ENCODE assay signal across 9 mouse cellular contexts in the genomic region with DNA sequence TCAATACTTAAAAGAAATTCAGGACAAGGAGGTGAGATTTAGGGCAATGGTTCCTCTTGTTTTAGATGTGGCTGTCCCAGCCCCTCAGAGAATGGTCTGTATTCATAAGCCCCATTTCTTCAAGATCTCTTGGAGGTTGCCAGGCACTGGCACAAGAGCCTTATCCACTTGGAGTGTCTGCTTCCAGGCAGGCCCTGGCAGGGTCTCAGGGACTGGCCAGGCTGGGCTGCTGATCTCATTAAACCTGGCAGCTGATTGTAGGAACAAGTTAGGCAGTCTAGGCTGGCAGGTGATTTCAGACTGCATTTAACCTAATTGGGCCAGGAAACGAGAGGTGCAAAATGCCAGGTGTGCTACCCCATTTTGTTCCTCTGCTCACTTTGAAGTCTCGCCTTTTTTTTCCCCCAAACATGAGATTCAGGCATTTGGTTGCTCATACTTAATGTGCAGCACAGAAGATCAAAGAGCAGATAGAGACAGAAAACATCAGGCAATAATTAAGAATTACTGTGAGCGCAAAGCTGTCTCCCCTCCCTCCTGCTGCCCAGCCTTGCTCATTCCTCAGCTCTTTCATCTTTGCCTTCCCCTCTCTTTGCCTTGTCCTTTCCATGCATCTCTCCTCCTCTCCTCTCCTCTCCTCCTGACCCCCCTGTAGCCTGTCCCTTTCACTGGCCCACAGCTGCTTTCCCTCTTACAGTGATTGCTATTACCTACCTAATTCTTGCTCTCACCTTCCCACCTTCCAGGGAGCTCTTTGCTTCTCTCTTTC.
DNase-seq lines count a peak whose midpoint lies in the region; ATAC-seq lines count a peak whose summit lies in the region.
"Had no signal": no experiment of that assay in that cellular context is flagged by ENCODE, and none has a peak within 500 bp of the region (broad histone marks: within the 10 kb centered on the region; RNA-seq: fewer than 3 reads in every experiment).

No protein-coding gene starts in this region.

- H3K9ac ChIP-seq in forebrain, embryonic 11.5 days (ENCODE audit: low read length): no peak overlapping the region
- no peak overlapping the region for H3K9ac ChIP-seq in limb, embryonic 11.5 days (ENCODE audit: low read length)

- ATAC-seq in forebrain, embryonic 11.5 days (replicated peaks; ENCODE audit: low FRiP score): 0 out of 2 replicates have a peak, but pooled peaks have one; percentile 10
- peak; percentile 54; the same call in 1 of the 2 replicates for ATAC-seq in limb, embryonic 11.5 days (ENCODE audit: insufficient number of reproducible peaks, low FRiP score, low TSS enrichment, low read depth)

- no peaks in the 10 kb centered on the region for H3K36me3 ChIP-seq in forebrain, embryonic 11.5 days (ENCODE audit: control insufficient read depth, insufficient read depth, low read length)
- H3K36me3 ChIP-seq in forebrain, embryonic 10.5 days (replicated peaks): no peaks in the 10 kb centered on the region
- no peaks in the 10 kb centered on the region for H3K36me3 ChIP-seq in limb, embryonic 11.5 days (ENCODE audit: control insufficient read depth, insufficient read depth, low read length)

- H3K27me3 ChIP-seq in forebrain, embryonic 11.5 days (ENCODE audit: control insufficient read depth, insufficient read depth, low read length): no peaks in the 10 kb centered on the region
- H3K27me3 ChIP-seq in forebrain, embryonic 10.5 days (ENCODE audit: poor library complexity, severe bottlenecking): no peaks in the 10 kb centered on the region
- no peaks in the 10 kb centered on the region for H3K27me3 ChIP-seq in limb, embryonic 11.5 days (ENCODE audit: control insufficient read depth, insufficient read depth, low read length)

- H3K4me3 ChIP-seq in forebrain, embryonic 11.5 days (ENCODE audit: low read depth, low read length): no peak overlapping the region
- no peak overlapping the region for H3K4me3 ChIP-seq in forebrain, embryonic 10.5 days
- H3K4me3 ChIP-seq in limb, embryonic 11.5 days (ENCODE audit: low read depth, low read length): no peak overlapping the region

- WGBS in forebrain, embryonic 11.5 days: 40% methylated on average over 3 of the region's 3 CpGs
- WGBS in forebrain, embryonic 10.5 days: 45% methylated on average over 3 of the region's 3 CpGs
- 10% methylated on average over 3 of the region's 3 CpGs for WGBS in limb, embryonic 11.5 days

- H3K27ac ChIP-seq in forebrain, embryonic 11.5 days (ENCODE audit: low read depth, low read length): no peak overlapping the region
- no peak overlapping the region for H3K27ac ChIP-seq in forebrain, embryonic 10.5 days
- no peak overlapping the region for H3K27ac ChIP-seq in limb, embryonic 11.5 days (replicated peaks; ENCODE audit: low read depth, low read length)

- no peaks in the 10 kb centered on the region for H3K9me3 ChIP-seq in forebrain, embryonic 11.5 days (ENCODE audit: control insufficient read depth, low read length)
- H3K9me3 ChIP-seq in forebrain, embryonic 10.5 days: no peaks in the 10 kb centered on the region
- H3K9me3 ChIP-seq in limb, embryonic 11.5 days (ENCODE audit: control insufficient read depth, low read length): no peaks in the 10 kb centered on the region

- no peak overlapping the region for H3K4me2 ChIP-seq in forebrain, embryonic 11.5 days (ENCODE audit: low read depth, low read length, severe bottlenecking)
- H3K4me2 ChIP-seq in limb, embryonic 11.5 days (ENCODE audit: low read depth, severe bottlenecking): no peak overlapping the region

- H3K4me1 ChIP-seq in forebrain, embryonic 11.5 days (replicated peaks; ENCODE audit: control insufficient read depth, insufficient read depth, low read length): 0 out of 2 replicates have a peak, but pooled peaks cover 1% of the 10 kb centered on the region
- H3K4me1 ChIP-seq in forebrain, embryonic 10.5 days: peaks cover 12% of the 10 kb centered on the region
- H3K4me1 ChIP-seq in limb, embryonic 11.5 days (ENCODE audit: control insufficient read depth, insufficient read depth, low read length): 0 out of 2 replicates have a peak, but pooled peaks cover 3% of the 10 kb centered on the region

- DNase-seq in forebrain, embryonic 11.5 days (ENCODE audit: low spot score): no peak
- no peak for DNase-seq in forebrain, embryonic 10.5 days (ENCODE audit: extremely low spot score, low spot score)
- peak; percentile 36 for DNase-seq in brain, embryonic 18.5 days (ENCODE audit: low read depth, low spot score)
- DNase-seq in frontal cortex, postnatal 14 days (ENCODE audit: low spot score in 2 of 2): peak; percentile 24 to 33
- DNase-seq in limb, embryonic 11.5 days (ENCODE audit: low spot score): peak; percentile 35
- DNase-seq in testis, postnatal 10 days (ENCODE audit: low spot score): no peak
- DNase-seq in urinary bladder, adult 2 months (ENCODE audit: low spot score): no peak
- no peak for DNase-seq in urinary bladder, postnatal 10 days (ENCODE audit: low spot score)
- DNase-seq: adrenal gland, postnatal 10 days had no signal

Comparison
In these comparisons a context has a peak if more than half of its experiments do, and no peak if none do; other contexts are left out.
1. DNase-seq: peak in brain, embryonic 18.5 days (single experiment), frontal cortex, postnatal 14 days (2 of 2) and limb, embryonic 11.5 days (single experiment); none in forebrain, embryonic 11.5 days (single experiment), forebrain, embryonic 10.5 days (single experiment), testis, postnatal 10 days (single experiment), urinary bladder, adult 2 months (single experiment) and urinary bladder, postnatal 10 days (single experiment).